Mouse (Mus musculus) stomach, adult 2 months (tissue): ENCODE results near the gene Ric8b. TPM values are rescaled to one million over a fixed set of nuclear protein-coding genes. Genes with fewer than 3 reads are reported as not detected.

ENCODE experiments used
- polyA plus RNA-seq: library from polyadenylated mRNA; depleted of rRNA; stranded (reverse); fragments of >200 nt; gene quantifications from 2 replicates; pipeline ENCODE4 v1.2.3, GENCODE M21; 2012; rRNA removed

Gene Ric8b
- 1.5 and 2.7 TPM in 2 replicates for polyA plus RNA-seq

GRCm38 (mm10) chr10:84916810-84917730 lies at the start of gene Ric8b:
Ric8b (plus strand) TSS chr10:84917616.

Other genes with a start within 250 kb of the Ric8b start
- gene Rfx4, start 161.6 kb upstream of the Ric8b start, polyA plus RNA-seq, result not detected in 2 replicates
- not detected in 2 replicates for gene Fhl4, start 184.9 kb downstream of the Ric8b start, polyA plus RNA-seq
- gene Tmem263, start 185.0 kb downstream of the Ric8b start, polyA plus RNA-seq, result 4.3 and 10.5 TPM in 2 replicates
- gene Mterf2, start 210.4 kb downstream of the Ric8b start, polyA plus RNA-seq, result 1.3 TPM in 1 of 2 replicates, not detected in the other